Mouse (Mus musculus) E14TG2a.4 (cell line): Measurements from ENCODE around the gene Mroh2a.
A peak's percentile ranks its signal among the peaks of the same experiment; 100 is the strongest.

Experiments used
- H3K27me3 ChIP-seq: 2 replicates; pipeline ENCODE4 v1.6.1; 2014; ENCODE audit warnings: low read length, control low read depth; ENCODE audit not compliant: insufficient read depth
- H3K36me3 ChIP-seq: 2 replicates; pipeline ENCODE4 v1.6.1; 2014; ENCODE audit warnings: low read length, control low read depth; ENCODE audit not compliant: insufficient read depth
- H3K4me1 ChIP-seq: replicated peaks from 2 replicates; pipeline ENCODE4 v1.6.1; 2014; ENCODE audit warnings: low read depth, low read length, control low read depth
- H3K4me3 ChIP-seq: replicated peaks from 2 replicates; pipeline ENCODE4 v1.5.1; 2014; ENCODE audit warnings: mild to moderate bottlenecking, low read length
- H3K9me3 ChIP-seq: 2 replicates; pipeline ENCODE4 v1.6.1; 2014; ENCODE audit warnings: low read length, control low read depth
- CTCF ChIP-seq: conservative IDR thresholded peaks from 2 replicates; pipeline ENCODE4 v1.5.1; 2014; ENCODE audit warnings: low read length
- NANOG ChIP-seq: IDR thresholded peaks from 2 replicates; pipeline ENCODE4 v1.6.1; 2014; ENCODE audit warnings: borderline replicate concordance, low read length, mixed read lengths
- POU5F1 ChIP-seq: IDR thresholded peaks from 2 replicates; pipeline ENCODE4 v1.6.1; 2014; ENCODE audit warnings: low read length, borderline replicate concordance

Mroh2a gene

GRCm38 (mm10) chr1:88235894-88236415 lies 9.2 kb downstream of the Mroh2a start:
- Histone ChIP-seq H3K27me3 (peaks cover 22% of the 10 kb centered on the region), H3K9me3 (peaks cover 70% of the 10 kb centered on the region), H3K36me3 (no peaks in the 10 kb centered on the region), H3K4me3 (no peak overlapping the region), H3K4me1 (no peaks in the 10 kb centered on the region)
- TF ChIP-seq POU5F1 (no peak), NANOG (no peak), CTCF (no peak)

- H3K36me3 ChIP-seq, result no peaks in the 10 kb centered on the region
- peaks cover 70% of the 10 kb centered on the region for H3K9me3 ChIP-seq
- no peak for TF ChIP-seq CTCF
- TF ChIP-seq NANOG, result no peak
- TF ChIP-seq POU5F1, result no peak
- H3K27me3 ChIP-seq, result peaks cover 15% of the 10 kb centered on the region
- no peak overlapping the region for H3K4me3 ChIP-seq
- H3K4me1 ChIP-seq, result no peaks in the 10 kb centered on the region
Measured at GRCm38 (mm10) chr1:88237311-88237710, 10.5 kb downstream of the Mroh2a start.

- no peak for TF ChIP-seq CTCF
- TF ChIP-seq NANOG, result no peak
- TF ChIP-seq POU5F1, result 0 out of 2 replicates have a peak, but pooled peaks have one; percentile 23
- H3K27me3 ChIP-seq, result peaks cover 10% of the 10 kb centered on the region; the same call in 1 of the 2 replicates
- no peaks in the 10 kb centered on the region for H3K36me3 ChIP-seq
- no peak overlapping the region for H3K4me3 ChIP-seq
- peaks cover 72% of the 10 kb centered on the region for H3K9me3 ChIP-seq
- no peaks in the 10 kb centered on the region for H3K4me1 ChIP-seq
Measured at GRCm38 (mm10) chr1:88238771-88239170, 12.0 kb downstream of the Mroh2a start.

GRCm38 (mm10) chr1:88240072-88240471 lies 13.3 kb downstream of the Mroh2a start:
- no peaks in the 10 kb centered on the region for H3K4me1 ChIP-seq
- peaks cover 7% of the 10 kb centered on the region; the same call in 1 of the 2 replicates for H3K27me3 ChIP-seq
- no peak overlapping the region for H3K4me3 ChIP-seq
- H3K36me3 ChIP-seq, result no peaks in the 10 kb centered on the region
- TF ChIP-seq CTCF, result no peak
- TF ChIP-seq NANOG, result no peak
- TF ChIP-seq POU5F1, result no peak
- peaks cover 68% of the 10 kb centered on the region for H3K9me3 ChIP-seq

- H3K4me1 ChIP-seq, result no peaks in the 10 kb centered on the region
- no peaks in the 10 kb centered on the region for H3K36me3 ChIP-seq
- H3K27me3 ChIP-seq, result peaks cover 5% of the 10 kb centered on the region; the same call in 1 of the 2 replicates
- no peak overlapping the region for H3K4me3 ChIP-seq
- H3K9me3 ChIP-seq, result peaks cover 66% of the 10 kb centered on the region
- no peak for TF ChIP-seq CTCF
- no peak for TF ChIP-seq NANOG
- no peak for TF ChIP-seq POU5F1
Measured at GRCm38 (mm10) chr1:88240579-88240978, 13.8 kb downstream of the Mroh2a start.

GRCm38 (mm10) chr1:88243861-88244260 lies 17.1 kb downstream of the Mroh2a start:
- Histone ChIP-seq H3K9me3 (peaks cover 36% of the 10 kb centered on the region), H3K4me3 (no peak overlapping the region), H3K27me3 (peaks cover 6% of the 10 kb centered on the region; the same call in 1 of the 2 replicates), H3K36me3 (no peaks in the 10 kb centered on the region), H3K4me1 (no peaks in the 10 kb centered on the region)
- TF ChIP-seq NANOG, result no peak
- TF ChIP-seq POU5F1, result no peak
- no peak for TF ChIP-seq CTCF

GRCm38 (mm10) chr1:88245881-88246280 lies 19.1 kb downstream of the Mroh2a start:
- Histone ChIP-seq H3K4me1 (no peaks in the 10 kb centered on the region), H3K36me3 (no peaks in the 10 kb centered on the region), H3K4me3 (no peak overlapping the region), H3K9me3 (peaks cover 20% of the 10 kb centered on the region), H3K27me3 (0 out of 2 replicates have a peak, but pooled peaks cover 2% of the 10 kb centered on the region)
- TF ChIP-seq POU5F1 (no peak), NANOG (no peak), CTCF (no peak)

- Histone ChIP-seq H3K4me3 (no peak overlapping the region), H3K9me3 (peaks cover 20% of the 10 kb centered on the region), H3K36me3 (no peaks in the 10 kb centered on the region), H3K4me1 (no peaks in the 10 kb centered on the region), H3K27me3 (0 out of 2 replicates have a peak, but pooled peaks cover 2% of the 10 kb centered on the region)
- TF ChIP-seq POU5F1 (no peak), CTCF (no peak), NANOG (no peak)
Measured at GRCm38 (mm10) chr1:88246386-88246785, 19.6 kb downstream of the Mroh2a start.

- Histone ChIP-seq H3K4me3 (no peak overlapping the region), H3K9me3 (peaks cover 21% of the 10 kb centered on the region), H3K27me3 (0 out of 2 replicates have a peak, but pooled peaks cover 6% of the 10 kb centered on the region), H3K4me1 (no peaks in the 10 kb centered on the region), H3K36me3 (no peaks in the 10 kb centered on the region)
- TF ChIP-seq POU5F1, result no peak
- no peak for TF ChIP-seq CTCF
- TF ChIP-seq NANOG, result no peak
Measured at GRCm38 (mm10) chr1:88247660-88248059, 20.9 kb downstream of the Mroh2a start.
